Comparison of ENCODE assay signal across 20 mouse cellular contexts in genomic region chr5:26979755-26980154, GRCm38 (mm10).
DNase-seq lines count a peak whose midpoint lies in the region; ATAC-seq and TF ChIP-seq lines count a peak whose summit lies in the region.
"Had no signal": no experiment of that assay in that cellular context is flagged by ENCODE, and none has a peak within 500 bp of the region (broad histone marks: within the 10 kb centered on the region; RNA-seq: fewer than 3 reads in every experiment).

No protein-coding gene starts in this region.

- H3K27ac ChIP-seq in forebrain, postnatal 0 days (ENCODE audit: low read depth, low read length), result no peak overlapping the region
- no peak overlapping the region for H3K27ac ChIP-seq in forebrain, embryonic 13.5 days
- no peak overlapping the region for H3K27ac ChIP-seq in hindbrain, embryonic 15.5 days (replicated peaks)
- no peak overlapping the region for H3K27ac ChIP-seq in hindbrain, postnatal 0 days
- no peak overlapping the region for H3K27ac ChIP-seq in midbrain, embryonic 16.5 days (ENCODE audit: low read length)
- H3K27ac ChIP-seq in midbrain, embryonic 10.5 days (replicated peaks), result no peak overlapping the region
- H3K27ac ChIP-seq in neural tube, embryonic 15.5 days (replicated peaks), result no peak overlapping the region
- H3K27ac ChIP-seq: embryonic facial prominence, embryonic 15.5 days; forebrain, embryonic 10.5 days; gastrocnemius, adult 2 months; heart, embryonic 13.5 days had no signal

- ATAC-seq in forebrain, postnatal 0 days, result peak; percentile 23; the same call in 1 of the 2 replicates
- ATAC-seq in forebrain, embryonic 13.5 days, result no peak
- peak; percentile 51; the same call in 1 of the 2 replicates for ATAC-seq in hindbrain, embryonic 15.5 days (ENCODE audit: low FRiP score, low read depth)
- ATAC-seq in hindbrain, postnatal 0 days, result no peak
- peak; percentile 60; the same call in 1 of the 2 replicates for ATAC-seq in midbrain, embryonic 16.5 days
- peak; percentile 55; the same call in 1 of the 2 replicates for ATAC-seq in neural tube, embryonic 15.5 days (ENCODE audit: low FRiP score)
- ATAC-seq: inflammation-experienced regulatory T-cells, adult 6 months had no signal

- TF ChIP-seq CTCF in forebrain, postnatal 0 days (IDR thresholded peaks at IDR 0.05; ENCODE audit: low read depth), result no peak
- no peak for TF ChIP-seq CTCF in hindbrain, postnatal 0 days (IDR thresholded peaks at IDR 0.05; ENCODE audit: low read depth)

- H3K36me3 ChIP-seq in forebrain, postnatal 0 days (ENCODE audit: insufficient read depth), result no peaks in the 10 kb centered on the region
- no peaks in the 10 kb centered on the region for H3K36me3 ChIP-seq in forebrain, embryonic 13.5 days (ENCODE audit: poor library complexity, severe bottlenecking)
- no peaks in the 10 kb centered on the region for H3K36me3 ChIP-seq in hindbrain, embryonic 15.5 days
- no peaks in the 10 kb centered on the region for H3K36me3 ChIP-seq in hindbrain, postnatal 0 days (ENCODE audit: insufficient read depth, low read length)
- no peaks in the 10 kb centered on the region for H3K36me3 ChIP-seq in midbrain, embryonic 16.5 days (ENCODE audit: control insufficient read depth, insufficient read depth, low read length)
- H3K36me3 ChIP-seq in midbrain, embryonic 10.5 days, result no peaks in the 10 kb centered on the region
- H3K36me3 ChIP-seq in neural tube, embryonic 15.5 days, result no peaks in the 10 kb centered on the region
- H3K36me3 ChIP-seq: embryonic facial prominence, embryonic 15.5 days; forebrain, embryonic 10.5 days; heart, embryonic 13.5 days had no signal

- no peak overlapping the region for H3K4me2 ChIP-seq in forebrain, postnatal 0 days (ENCODE audit: low read depth)
- H3K4me2 ChIP-seq in forebrain, embryonic 13.5 days, result no peak overlapping the region
- H3K4me2 ChIP-seq in hindbrain, embryonic 15.5 days, result no peak overlapping the region
- H3K4me2 ChIP-seq in hindbrain, postnatal 0 days (ENCODE audit: low read depth, low read length), result no peak overlapping the region
- no peak overlapping the region for H3K4me2 ChIP-seq in midbrain, embryonic 16.5 days (ENCODE audit: low read length)
- no peak overlapping the region for H3K4me2 ChIP-seq in neural tube, embryonic 15.5 days
- H3K4me2 ChIP-seq: embryonic facial prominence, embryonic 15.5 days; heart, embryonic 13.5 days had no signal

- no peaks in the 10 kb centered on the region for H3K9me3 ChIP-seq in forebrain, postnatal 0 days (ENCODE audit: low read length)
- no peaks in the 10 kb centered on the region for H3K9me3 ChIP-seq in forebrain, embryonic 13.5 days (replicated peaks)
- no peaks in the 10 kb centered on the region for H3K9me3 ChIP-seq in hindbrain, embryonic 15.5 days
- H3K9me3 ChIP-seq in hindbrain, postnatal 0 days (ENCODE audit: low read length), result no peaks in the 10 kb centered on the region
- no peaks in the 10 kb centered on the region for H3K9me3 ChIP-seq in midbrain, embryonic 16.5 days (replicated peaks; ENCODE audit: control insufficient read depth, low read length, poor library complexity, severe bottlenecking)
- no peaks in the 10 kb centered on the region for H3K9me3 ChIP-seq in midbrain, embryonic 10.5 days (replicated peaks)
- no peaks in the 10 kb centered on the region for H3K9me3 ChIP-seq in neural tube, embryonic 15.5 days (replicated peaks)
- H3K9me3 ChIP-seq: embryonic facial prominence, embryonic 15.5 days; forebrain, embryonic 10.5 days; heart, embryonic 13.5 days had no signal

- no peak overlapping the region for H3K4me3 ChIP-seq in forebrain, postnatal 0 days (ENCODE audit: low read depth, low read length)
- H3K4me3 ChIP-seq in forebrain, embryonic 13.5 days, result no peak overlapping the region
- H3K4me3 ChIP-seq in hindbrain, embryonic 15.5 days, result no peak overlapping the region
- H3K4me3 ChIP-seq in hindbrain, postnatal 0 days (ENCODE audit: low read length), result no peak overlapping the region
- H3K4me3 ChIP-seq in midbrain, embryonic 16.5 days (ENCODE audit: low read depth, low read length), result no peak overlapping the region
- H3K4me3 ChIP-seq in midbrain, embryonic 10.5 days, result no peak overlapping the region
- H3K4me3 ChIP-seq in neural tube, embryonic 15.5 days (replicated peaks), result no peak overlapping the region
- H3K4me3 ChIP-seq: embryonic facial prominence, embryonic 15.5 days; erythroblast, embryonic 14.5 days; forebrain, embryonic 10.5 days; gastrocnemius, adult 2 months; heart, embryonic 13.5 days had no signal

- no peaks in the 10 kb centered on the region for H3K4me1 ChIP-seq in forebrain, postnatal 0 days (ENCODE audit: insufficient read depth)
- H3K4me1 ChIP-seq in forebrain, embryonic 13.5 days, result peaks cover 9% of the 10 kb centered on the region; the same call in 1 of the 2 replicates
- H3K4me1 ChIP-seq in hindbrain, embryonic 15.5 days (replicated peaks), result 0 out of 2 replicates have a peak, but pooled peaks cover 4% of the 10 kb centered on the region
- H3K4me1 ChIP-seq in hindbrain, postnatal 0 days (ENCODE audit: insufficient read depth, low read length), result no peaks in the 10 kb centered on the region
- peaks cover 3% of the 10 kb centered on the region; the same call in 1 of the 2 replicates for H3K4me1 ChIP-seq in midbrain, embryonic 16.5 days (ENCODE audit: control insufficient read depth, insufficient read depth, low read length)
- peaks cover 18% of the 10 kb centered on the region for H3K4me1 ChIP-seq in midbrain, embryonic 10.5 days
- H3K4me1 ChIP-seq in neural tube, embryonic 15.5 days, result peaks cover 5% of the 10 kb centered on the region; the same call in 1 of the 2 replicates
- H3K4me1 ChIP-seq: embryonic facial prominence, embryonic 15.5 days; heart, embryonic 13.5 days had no signal

- H3K27me3 ChIP-seq in forebrain, postnatal 0 days (ENCODE audit: insufficient read depth, low read length), result no peaks in the 10 kb centered on the region
- no peaks in the 10 kb centered on the region for H3K27me3 ChIP-seq in forebrain, embryonic 13.5 days
- no peaks in the 10 kb centered on the region for H3K27me3 ChIP-seq in hindbrain, embryonic 15.5 days
- no peaks in the 10 kb centered on the region for H3K27me3 ChIP-seq in hindbrain, postnatal 0 days (ENCODE audit: insufficient read depth, low read length)
- no peaks in the 10 kb centered on the region for H3K27me3 ChIP-seq in midbrain, embryonic 16.5 days (ENCODE audit: control insufficient read depth, insufficient read depth, low read depth, low read length)
- H3K27me3 ChIP-seq in midbrain, embryonic 10.5 days (ENCODE audit: low read depth, poor library complexity, severe bottlenecking), result no peaks in the 10 kb centered on the region
- H3K27me3 ChIP-seq in neural tube, embryonic 15.5 days (replicated peaks), result no peaks in the 10 kb centered on the region
- H3K27me3 ChIP-seq: embryonic facial prominence, embryonic 15.5 days; heart, embryonic 13.5 days had no signal

- 60% methylated on average over 3 of the region's 3 CpGs for WGBS in forebrain, postnatal 0 days
- WGBS in forebrain, embryonic 13.5 days, result 88% methylated on average over 3 of the region's 3 CpGs
- 59% methylated on average over 3 of the region's 3 CpGs for WGBS in hindbrain, embryonic 15.5 days
- 55% methylated on average over 3 of the region's 3 CpGs for WGBS in hindbrain, postnatal 0 days
- 70% methylated on average over 3 of the region's 3 CpGs for WGBS in midbrain, embryonic 16.5 days
- 93% methylated on average over 3 of the region's 3 CpGs for WGBS in midbrain, embryonic 10.5 days
- WGBS in neural tube, embryonic 15.5 days, result 61% methylated on average over 3 of the region's 3 CpGs

- no peak overlapping the region for H3K9ac ChIP-seq in forebrain, postnatal 0 days
- no peak overlapping the region for H3K9ac ChIP-seq in forebrain, embryonic 13.5 days
- H3K9ac ChIP-seq in hindbrain, embryonic 15.5 days, result no peak overlapping the region
- H3K9ac ChIP-seq in hindbrain, postnatal 0 days (replicated peaks; ENCODE audit: low read length), result no peak overlapping the region
- H3K9ac ChIP-seq in midbrain, embryonic 16.5 days (ENCODE audit: low read depth, low read length), result no peak overlapping the region
- H3K9ac ChIP-seq in neural tube, embryonic 15.5 days (replicated peaks), result no peak overlapping the region
- H3K9ac ChIP-seq: embryonic facial prominence, embryonic 15.5 days; heart, embryonic 13.5 days had no signal

- DNase-seq in forebrain, postnatal 0 days, result no peak
- DNase-seq in hindbrain, postnatal 0 days (ENCODE audit: low spot score), result no peak
- DNase-seq in midbrain, embryonic 10.5 days (ENCODE audit: low spot score), result no peak
- DNase-seq: adrenal gland, postnatal 10 days; cerebellum, adult 11 months; cerebellum, adult 8-10 months; cerebellum, postnatal 14 days; embryo, embryonic 11 days; gastrocnemius, adult 2 months; gastrocnemius, postnatal 25 days; heart, postnatal 36 days had no signal

Comparison
In these comparisons a context has a peak if more than half of its experiments do, and no peak if none do; other contexts are left out.
1. ATAC-seq: peak in forebrain, postnatal 0 days (single experiment), hindbrain, embryonic 15.5 days (single experiment), midbrain, embryonic 16.5 days (single experiment) and neural tube, embryonic 15.5 days (single experiment); none in forebrain, embryonic 13.5 days (single experiment) and hindbrain, postnatal 0 days (single experiment).